Mouse (Mus musculus) monocyte, adult 59 days (primary cell): ENCODE results near the gene Gm14698. TPM values are rescaled to one million over a fixed set of nuclear protein-coding genes. Genes with fewer than 3 reads are reported as not detected.

Experiments
- total RNA-seq, 2 experiments: library from RNA; stranded (reverse); gene quantifications; one replicate each; pipeline ENCODE4 v1.2.4; 2023

Gene Gm14698
- total RNA-seq, result under 1 TPM in 1 of 2 experiments, not detected in 1; 0.58 TPM

DNA sequence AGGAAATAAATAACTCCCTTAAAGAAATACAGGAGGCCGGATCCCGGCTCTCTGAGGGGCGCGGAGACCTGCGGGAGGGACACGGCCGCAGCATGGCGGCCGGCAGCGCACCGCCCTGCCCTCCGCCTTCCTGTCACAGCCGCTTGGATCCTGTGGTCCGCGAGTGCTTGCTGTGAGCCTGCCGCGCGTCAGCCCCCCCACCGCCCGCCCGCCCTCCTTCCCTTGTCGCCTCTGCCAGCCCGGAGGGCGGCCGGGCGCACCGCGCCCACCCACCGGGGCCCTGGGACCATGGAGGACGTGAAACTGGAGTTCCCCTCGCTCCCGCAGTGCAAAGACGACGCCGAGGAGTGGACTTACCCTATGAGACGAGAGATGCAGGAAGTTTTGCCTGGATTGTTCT is at the start of gene Gm14698:
Gene Gm14698, plus strand, starts transcription at position 35 of the 400 bp plus-strand sequence.

Other genes starting within 250 kb of the Gm14698 start
- gene Fmr1, start 142.6 kb upstream of the Gm14698 start, total RNA-seq, result 10 to 100 TPM; 63.4 to 66.9 TPM
- under 1 TPM; 0.66 to 0.85 TPM for gene Fmr1nb, start 59.3 kb upstream of the Gm14698 start, total RNA-seq
- not detected for gene Gm6812, start 72.0 kb downstream of the Gm14698 start, total RNA-seq